Mouse (Mus musculus) right cerebral cortex, postnatal 36 days (tissue): Measurements from ENCODE around the gene Timm13.

ENCODE experiments used
- DNase-seq, 2 experiments: peaks; one replicate each; pipeline ENCODE4 v3.0.0; 2022; ENCODE audit warnings: low spot score in 2 of 2, mixed read lengths in 1 of 2

The Timm13 gene

GRCm38 (mm10) chr10:80932700-80933420 is 32.1 kb upstream of the Timm13 start:
- DNase-seq: no peak

GRCm38 (mm10) chr10:80932206-80932605 is 31.4 kb upstream of the Timm13 start:
- no peak for DNase-seq

- DNase-seq: no peak
Observed at GRCm38 (mm10) chr10:80931695-80932094, 30.9 kb upstream of the Timm13 start.

- no peak for DNase-seq
Observed at GRCm38 (mm10) chr10:80931153-80931671, 30.4 kb upstream of the Timm13 start.

GRCm38 (mm10) chr10:80930361-80931152 is 29.8 kb upstream of the Timm13 start:
- DNase-seq: peak; percentile 49 to 55

GRCm38 (mm10) chr10:80929299-80930226 is 28.8 kb upstream of the Timm13 start, which contains the start of gene Gadd45b:
Gene Gadd45b (plus strand): TSS chr10:80930073.
- DNase-seq: peak; percentile 98 to 99

GRCm38 (mm10) chr10:80928586-80929298 is 28.0 kb upstream of the Timm13 start:
- DNase-seq: peak; percentile 89 to 90

GRCm38 (mm10) chr10:80925472-80925871 is 24.7 kb upstream of the Timm13 start:
- DNase-seq: no peak

GRCm38 (mm10) chr10:80921923-80922322 is 21.2 kb upstream of the Timm13 start:
- DNase-seq: no peak

- peak; percentile 82 for DNase-seq
Observed at GRCm38 (mm10) chr10:80917779-80918434, 17.1 kb upstream of the Timm13 start, which contains the start of gene Lmnb2. Gene Lmnb2 (minus strand): TSS chr10:80918245.

- DNase-seq: no peak
Observed at GRCm38 (mm10) chr10:80917336-80917778, 16.6 kb upstream of the Timm13 start.

GRCm38 (mm10) chr10:80915736-80916135 is 15.0 kb upstream of the Timm13 start:
- DNase-seq: no peak

GRCm38 (mm10) chr10:80915260-80915659 is 14.5 kb upstream of the Timm13 start:
- no peak for DNase-seq

- no peak for DNase-seq
Observed at GRCm38 (mm10) chr10:80914253-80914656, 13.5 kb upstream of the Timm13 start.

GRCm38 (mm10) chr10:80913364-80914011 is 12.7 kb upstream of the Timm13 start:
- no peak for DNase-seq

GRCm38 (mm10) chr10:80911891-80912290 is 11.1 kb upstream of the Timm13 start:
- no peak for DNase-seq

GRCm38 (mm10) chr10:80911354-80911753 is 10.6 kb upstream of the Timm13 start:
- DNase-seq: no peak

- DNase-seq: no peak
Observed at GRCm38 (mm10) chr10:80909375-80910162, 8.8 kb upstream of the Timm13 start.

- DNase-seq: no peak
Observed at GRCm38 (mm10) chr10:80904709-80905108, 3.9 kb upstream of the Timm13 start.
